Mouse (Mus musculus): ENCODE data around the gene Sfmbt2. TPM values are rescaled to one million over a fixed set of nuclear protein-coding genes. Genes with fewer than 3 reads are reported as not detected.

Sfmbt2 gene
- polyA plus RNA-seq, 2 experiments, result 2.2 to 2.5 TPM

DNA sequence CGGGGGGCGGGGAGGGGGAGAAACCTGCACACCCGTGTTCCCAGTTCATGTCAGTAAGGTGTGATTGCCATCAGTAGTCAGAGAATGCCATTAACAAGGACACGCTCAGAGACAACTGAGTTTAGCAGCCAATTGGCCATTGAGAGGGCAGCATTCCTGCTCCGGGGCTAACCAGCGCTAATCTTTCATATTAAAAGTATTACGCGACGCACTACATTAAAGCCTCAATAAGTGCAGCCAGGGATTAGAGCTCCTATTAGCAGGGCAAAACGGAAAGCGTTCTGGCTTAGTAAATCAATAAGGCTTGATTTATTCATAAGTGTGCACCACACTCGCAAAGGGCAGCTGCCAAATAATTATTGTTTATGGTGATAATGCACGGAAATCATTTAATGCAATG is 39.1 kb downstream of the Sfmbt2 start:
- no peak overlapping the region for H3K27ac ChIP-seq (replicated peaks; ENCODE audit: low read depth, low read length)
- H3K9me3 ChIP-seq (ENCODE audit: control insufficient read depth, low read length), result no peaks in the 10 kb centered on the region
- DNase-seq (ENCODE audit: low spot score) (no peak), ATAC-seq (ENCODE audit: low FRiP score, low read depth) (no peak)
- H3K9ac ChIP-seq (ENCODE audit: low read depth, low read length, severe bottlenecking), result no peak overlapping the region
- no peak overlapping the region for H3K4me2 ChIP-seq (replicated peaks; ENCODE audit: low read depth, low read length, severe bottlenecking)
- 67% methylated on average over 13 of the region's 13 CpGs for WGBS
- no peaks in the 10 kb centered on the region for H3K27me3 ChIP-seq (ENCODE audit: control insufficient read depth, insufficient read depth, low read length)
- no peak for TF ChIP-seq POLR2A (IDR thresholded peaks at IDR 0.05; ENCODE audit: borderline replicate concordance, extremely low read depth, insufficient read depth, insufficient read length)
- H3K4me3 ChIP-seq (replicated peaks; ENCODE audit: low read length), result no peak overlapping the region
- no peaks in the 10 kb centered on the region for H3K36me3 ChIP-seq (ENCODE audit: control insufficient read depth, insufficient read depth, low read length)
- no peaks in the 10 kb centered on the region for H3K4me1 ChIP-seq (ENCODE audit: control insufficient read depth, insufficient read depth, low read length)

DNA sequence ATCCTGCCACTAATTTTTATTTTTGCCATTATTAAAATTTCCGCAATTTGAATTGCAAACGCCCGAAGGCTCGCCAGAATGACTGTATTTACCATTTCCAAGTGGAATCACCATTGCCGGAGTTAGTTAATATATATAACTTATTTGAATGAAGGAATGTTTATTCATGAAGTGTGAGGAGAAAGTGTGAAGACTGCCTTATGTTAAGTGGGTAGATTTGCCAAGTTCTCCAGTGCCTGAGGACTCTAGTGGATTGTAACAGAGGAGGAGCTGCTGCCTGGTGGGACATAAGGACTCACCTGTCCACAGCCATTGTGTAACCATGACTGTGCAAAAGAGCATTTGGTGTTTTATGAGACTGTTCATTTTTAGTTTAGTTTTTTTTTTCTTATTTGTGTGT is 39.8 kb downstream of the Sfmbt2 start:
- Histone ChIP-seq H3K36me3 (ENCODE audit: control insufficient read depth, insufficient read depth, low read length) (no peaks in the 10 kb centered on the region), H3K4me2 (replicated peaks; ENCODE audit: low read depth, low read length, severe bottlenecking) (no peak overlapping the region), H3K9me3 (ENCODE audit: control insufficient read depth, low read length) (no peaks in the 10 kb centered on the region), H3K27ac (replicated peaks; ENCODE audit: low read depth, low read length) (no peak overlapping the region), H3K9ac (ENCODE audit: low read depth, low read length, severe bottlenecking) (no peak overlapping the region), H3K4me1 (ENCODE audit: control insufficient read depth, insufficient read depth, low read length) (no peaks in the 10 kb centered on the region), H3K27me3 (ENCODE audit: control insufficient read depth, insufficient read depth, low read length) (no peaks in the 10 kb centered on the region), H3K4me3 (replicated peaks; ENCODE audit: low read length) (no peak overlapping the region)
- ATAC-seq (ENCODE audit: low FRiP score, low read depth), result no peak
- WGBS, result 84% methylated on average over 5 of the region's 5 CpGs
- DNase-seq (ENCODE audit: low spot score), result no peak
- no peak for TF ChIP-seq POLR2A (IDR thresholded peaks at IDR 0.05; ENCODE audit: borderline replicate concordance, extremely low read depth, insufficient read depth, insufficient read length)

DNA sequence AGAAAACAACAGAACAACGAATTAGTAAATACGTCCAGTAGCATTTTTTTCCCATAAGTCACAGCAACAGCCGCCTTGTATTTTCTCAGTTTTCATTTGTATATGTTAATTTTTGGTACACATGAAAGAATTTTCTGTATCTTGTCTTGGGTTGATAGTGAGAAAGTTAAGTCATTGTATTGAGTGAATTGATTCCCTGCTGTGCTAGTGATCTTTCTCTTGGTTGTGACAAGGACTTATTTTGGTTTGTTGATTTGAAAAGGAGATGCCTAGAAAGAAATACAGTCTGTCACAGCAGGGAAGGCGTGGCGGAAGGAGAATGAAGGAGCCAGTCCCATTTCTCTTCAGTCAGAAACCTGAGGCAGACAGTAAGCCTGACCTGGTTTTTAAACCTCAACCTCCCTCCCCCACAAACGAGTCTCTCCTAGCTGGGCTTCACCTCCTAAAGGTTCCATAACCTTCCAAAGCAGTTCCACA is 50.7 kb downstream of the Sfmbt2 start:
- 83% methylated on average over 6 of the region's 6 CpGs for WGBS
- no peak for TF ChIP-seq POLR2A (IDR thresholded peaks at IDR 0.05; ENCODE audit: borderline replicate concordance, extremely low read depth, insufficient read depth, insufficient read length)
- DNase-seq (ENCODE audit: low spot score), result no peak

GRCm38 (mm10) chr2:10437290-10437689 is 67.0 kb downstream of the Sfmbt2 start:
- DNase-seq (ENCODE audit: low spot score) (no peak), ATAC-seq (ENCODE audit: low FRiP score, low read depth) (no peak)
- no peak overlapping the region for H3K4me2 ChIP-seq (replicated peaks; ENCODE audit: low read depth, low read length, severe bottlenecking)
- no peaks in the 10 kb centered on the region for H3K36me3 ChIP-seq (ENCODE audit: control insufficient read depth, insufficient read depth, low read length)
- no peak overlapping the region for H3K4me3 ChIP-seq (replicated peaks; ENCODE audit: low read length)
- no peak overlapping the region for H3K9ac ChIP-seq (ENCODE audit: low read depth, low read length, severe bottlenecking)
- no peaks in the 10 kb centered on the region for H3K4me1 ChIP-seq (ENCODE audit: control insufficient read depth, insufficient read depth, low read length)
- no peaks in the 10 kb centered on the region for H3K27me3 ChIP-seq (ENCODE audit: control insufficient read depth, insufficient read depth, low read length)
- WGBS, result 50% methylated on average over 9 of the region's 9 CpGs
- H3K9me3 ChIP-seq (ENCODE audit: control insufficient read depth, low read length), result no peaks in the 10 kb centered on the region
- TF ChIP-seq POLR2A (IDR thresholded peaks at IDR 0.05; ENCODE audit: borderline replicate concordance, extremely low read depth, insufficient read depth, insufficient read length), result no peak
- H3K27ac ChIP-seq (replicated peaks; ENCODE audit: low read depth, low read length), result no peak overlapping the region

More for the DNA sequence above, 50.7 kb downstream of the Sfmbt2 start:
- H3K4me3 ChIP-seq (replicated peaks; ENCODE audit: low read length), result no peak overlapping the region
- H3K9ac ChIP-seq (ENCODE audit: low read depth, low read length, severe bottlenecking), result no peak overlapping the region
- no peak overlapping the region for H3K27ac ChIP-seq (replicated peaks; ENCODE audit: low read depth, low read length)
- H3K36me3 ChIP-seq (ENCODE audit: control insufficient read depth, insufficient read depth, low read length), result no peaks in the 10 kb centered on the region
- H3K4me2 ChIP-seq (replicated peaks; ENCODE audit: low read depth, low read length, severe bottlenecking), result no peak overlapping the region
- no peaks in the 10 kb centered on the region for H3K27me3 ChIP-seq (ENCODE audit: control insufficient read depth, insufficient read depth, low read length)
- H3K9me3 ChIP-seq (ENCODE audit: control insufficient read depth, low read length), result no peaks in the 10 kb centered on the region
- no peaks in the 10 kb centered on the region for H3K4me1 ChIP-seq (ENCODE audit: control insufficient read depth, insufficient read depth, low read length)
- ATAC-seq (ENCODE audit: low FRiP score, low read depth), result no peak

DNA sequence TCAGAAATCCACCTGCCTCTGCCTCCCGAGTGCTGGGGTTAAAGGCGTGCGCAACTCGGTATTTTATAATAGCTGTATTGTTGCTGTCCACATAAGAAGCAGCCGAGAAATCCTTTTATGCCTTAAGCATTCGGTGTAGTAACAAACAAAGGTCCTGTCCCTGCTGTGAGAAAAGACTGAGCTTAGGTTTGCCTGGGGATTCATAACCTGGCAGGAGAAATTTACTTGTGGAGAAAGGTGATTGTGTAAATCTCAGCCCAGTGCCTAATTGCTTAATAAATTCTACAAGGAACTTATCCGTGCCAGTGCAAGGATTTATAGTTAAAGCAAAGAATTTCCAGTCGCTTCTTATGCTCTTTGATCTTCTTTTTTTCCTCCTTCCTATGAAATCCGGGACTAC is 71.5 kb downstream of the Sfmbt2 start:
- no peak overlapping the region for H3K4me2 ChIP-seq (replicated peaks; ENCODE audit: low read depth, low read length, severe bottlenecking)
- no peaks in the 10 kb centered on the region for H3K4me1 ChIP-seq (ENCODE audit: control insufficient read depth, insufficient read depth, low read length)
- no peak overlapping the region for H3K4me3 ChIP-seq (replicated peaks; ENCODE audit: low read length)
- H3K9me3 ChIP-seq (ENCODE audit: control insufficient read depth, low read length), result no peaks in the 10 kb centered on the region
- no peak for ATAC-seq (ENCODE audit: low FRiP score, low read depth)
- no peaks in the 10 kb centered on the region for H3K36me3 ChIP-seq (ENCODE audit: control insufficient read depth, insufficient read depth, low read length)
- H3K9ac ChIP-seq (ENCODE audit: low read depth, low read length, severe bottlenecking), result no peak overlapping the region
- no peak overlapping the region for H3K27ac ChIP-seq (replicated peaks; ENCODE audit: low read depth, low read length)
- no peak for DNase-seq (ENCODE audit: low spot score)
- no peaks in the 10 kb centered on the region for H3K27me3 ChIP-seq (ENCODE audit: control insufficient read depth, insufficient read depth, low read length)
- TF ChIP-seq POLR2A (IDR thresholded peaks at IDR 0.05; ENCODE audit: borderline replicate concordance, extremely low read depth, insufficient read depth, insufficient read length), result no peak
- WGBS, result 43% methylated on average over 9 of the region's 9 CpGs

DNA sequence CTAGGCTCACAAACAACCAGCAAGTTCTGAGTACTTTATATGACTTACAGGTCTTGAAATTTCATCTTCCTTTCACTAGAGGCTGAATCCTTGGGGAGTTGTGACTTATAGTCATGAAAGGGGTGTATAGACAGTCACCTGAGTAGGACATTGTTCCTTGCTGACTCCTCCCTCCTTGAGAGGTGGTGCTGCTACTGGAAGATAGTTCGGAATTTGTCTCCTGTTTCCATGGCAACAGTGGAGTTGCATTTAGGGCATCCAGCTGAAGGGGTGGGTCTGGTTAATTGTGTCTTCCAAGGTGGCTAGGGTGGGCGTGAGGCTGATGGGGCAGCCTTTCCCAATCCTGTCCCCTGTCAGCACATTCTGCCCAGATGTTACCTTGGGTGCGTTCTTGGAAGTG is 83.3 kb downstream of the Sfmbt2 start:
- Histone ChIP-seq H3K4me2 (replicated peaks; ENCODE audit: low read depth, low read length, severe bottlenecking) (no peak overlapping the region), H3K27ac (replicated peaks; ENCODE audit: low read depth, low read length) (no peak overlapping the region), H3K9ac (ENCODE audit: low read depth, low read length, severe bottlenecking) (no peak overlapping the region), H3K4me3 (replicated peaks; ENCODE audit: low read length) (no peak overlapping the region), H3K36me3 (ENCODE audit: control insufficient read depth, insufficient read depth, low read length) (no peaks in the 10 kb centered on the region), H3K4me1 (ENCODE audit: control insufficient read depth, insufficient read depth, low read length) (no peaks in the 10 kb centered on the region), H3K9me3 (ENCODE audit: control insufficient read depth, low read length) (no peaks in the 10 kb centered on the region), H3K27me3 (ENCODE audit: control insufficient read depth, insufficient read depth, low read length) (no peaks in the 10 kb centered on the region)
- no peak for TF ChIP-seq POLR2A (IDR thresholded peaks at IDR 0.05; ENCODE audit: borderline replicate concordance, extremely low read depth, insufficient read depth, insufficient read length)
- DNase-seq (ENCODE audit: low spot score) (no peak), ATAC-seq (ENCODE audit: low FRiP score, low read depth) (no peak)
- WGBS, result 57% methylated on average over 3 of the region's 3 CpGs

Data from limb, embryonic 14.5 days (tissue).